Mouse (Mus musculus): ENCODE results near the gene Zfp213. TPM values are rescaled to one million over a fixed set of nuclear protein-coding genes. Genes with fewer than 3 reads are reported as not detected.

The Zfp213 gene
- total RNA-seq, 1 experiment from 2014 or later: 12.8 TPM

DNA sequence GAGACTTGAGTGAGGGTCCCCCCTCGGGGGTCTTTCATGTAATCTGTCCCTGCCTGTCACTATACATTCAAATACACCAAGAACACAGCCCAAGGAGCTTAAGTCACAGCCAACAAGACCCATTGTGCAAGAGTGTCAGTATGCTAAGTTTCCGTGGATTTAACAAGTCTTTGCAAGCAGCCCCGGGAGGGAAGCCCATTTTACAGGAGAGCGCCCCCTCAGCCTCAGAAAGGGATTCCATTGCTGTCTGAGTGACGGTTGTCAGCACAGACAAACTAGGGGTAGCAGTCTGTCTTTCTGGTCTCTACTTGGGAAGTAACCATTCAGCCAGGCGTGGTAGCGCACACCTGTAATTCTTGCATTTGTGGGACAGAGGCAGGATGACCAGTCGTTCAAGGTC, 10.1 kb upstream of the Zfp213 start:
- DNase-seq: no peak

DNA sequence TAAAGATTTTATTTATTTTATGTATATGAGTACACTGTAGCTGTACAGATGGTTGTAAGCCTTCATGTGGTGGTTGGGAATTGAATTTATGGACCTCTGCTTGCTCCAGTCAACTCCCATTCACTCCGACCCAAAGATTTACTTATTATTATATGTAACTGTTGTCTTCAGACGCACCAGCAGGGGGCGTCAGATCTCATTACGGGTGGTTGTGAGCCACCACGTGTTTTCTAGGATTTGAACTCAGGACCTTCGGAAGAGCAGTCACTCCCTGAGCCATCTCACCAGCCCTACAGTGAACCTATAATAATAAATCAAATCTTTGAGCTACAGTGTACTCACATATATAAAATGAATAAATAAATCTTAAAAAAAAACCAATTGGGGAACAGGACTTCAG, 8.0 kb upstream of the Zfp213 start:
- no peak for DNase-seq

DNA sequence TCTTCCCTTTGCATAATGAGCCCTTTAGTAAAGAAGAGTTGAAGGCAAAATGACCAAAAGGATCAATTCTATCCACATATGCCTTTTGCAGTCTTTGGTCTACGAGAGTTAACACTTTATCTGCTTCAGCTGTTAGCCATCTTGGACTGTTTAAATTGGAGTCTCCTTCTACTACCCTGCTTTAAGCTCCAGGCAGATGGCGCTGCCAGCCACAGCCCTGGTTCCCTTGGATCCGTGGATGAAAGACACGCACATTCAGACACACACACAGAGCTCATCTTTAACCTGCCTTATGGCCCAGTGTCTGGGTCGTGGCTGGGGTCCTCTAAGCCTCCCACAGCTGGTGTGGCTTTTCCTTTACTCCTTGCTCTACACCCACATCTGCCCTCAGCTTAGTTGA, 7.0 kb upstream of the Zfp213 start:
- DNase-seq: no peak

GRCm38 (mm10) chr17:23570017-23570416, 6.0 kb upstream of the Zfp213 start:
- DNase-seq: no peak

GRCm38 (mm10) chr17:23568370-23568769, 4.3 kb upstream of the Zfp213 start:
- no peak for DNase-seq

DNA sequence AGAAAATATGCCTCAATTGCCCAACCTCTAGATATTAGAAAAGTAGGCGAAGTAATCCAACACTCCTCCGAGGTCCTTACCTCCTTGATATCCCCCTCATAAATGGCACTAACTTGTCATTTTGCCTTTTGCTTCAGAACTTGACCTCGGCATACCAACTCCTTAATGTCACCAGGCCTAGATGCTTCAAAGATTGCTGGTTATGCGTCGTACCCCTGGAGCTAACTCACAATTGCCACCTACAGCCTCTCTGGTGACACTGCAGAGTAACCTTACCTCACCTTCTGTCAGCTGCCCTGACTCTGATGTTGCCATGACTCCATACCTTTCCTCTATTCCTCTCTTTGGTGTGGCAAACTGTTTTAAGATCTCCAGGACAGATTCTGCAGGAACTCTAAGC, 2.7 kb upstream of the Zfp213 start:
- no peak for DNase-seq

GRCm38 (mm10) chr17:23564368-23564715, 304 bp upstream of the Zfp213 start:
- no peak for DNase-seq

DNA sequence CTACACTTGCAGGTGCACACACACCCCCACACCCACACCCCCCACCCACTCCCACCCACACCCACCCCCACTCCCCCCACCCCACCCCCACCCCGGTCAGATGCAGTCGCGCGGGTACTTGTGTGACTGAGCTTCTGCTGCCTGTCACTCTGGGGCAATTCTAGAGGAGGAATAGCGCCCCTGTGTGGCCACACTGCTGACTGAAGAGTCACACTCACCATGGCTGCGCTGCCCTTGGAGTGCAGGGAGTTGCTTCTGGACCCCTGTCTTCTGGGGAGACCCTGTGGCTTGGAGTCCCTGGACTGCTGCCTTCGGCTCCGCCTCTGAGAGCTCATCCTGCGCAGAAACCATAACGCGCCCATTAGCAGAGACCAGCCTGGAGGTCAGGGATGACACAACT, 4.3 kb downstream of the Zfp213 start:
- peak; percentile 72 for DNase-seq

- no peak for DNase-seq
Measured at GRCm38 (mm10) chr17:23555243-23555916, 8.7 kb downstream of the Zfp213 start.

DNA sequence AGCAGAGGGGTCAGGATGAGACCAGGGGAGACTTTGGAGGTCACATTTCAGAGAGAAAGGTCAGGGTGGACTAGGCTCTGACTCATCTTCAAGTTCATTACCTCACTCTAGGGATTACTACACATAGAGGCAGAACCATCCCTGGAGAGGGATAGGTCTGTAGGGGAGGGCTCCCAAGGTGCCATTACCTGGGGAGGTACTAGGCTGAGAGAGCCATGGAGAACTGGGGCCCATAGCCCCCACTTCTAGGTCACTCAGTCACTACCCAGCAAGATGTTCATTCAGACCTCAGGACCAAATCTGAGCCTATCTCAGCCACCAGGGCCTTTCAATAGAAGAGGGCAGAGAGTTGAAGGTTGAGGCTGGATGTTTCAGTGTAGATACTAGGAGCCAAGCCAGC, 9.7 kb downstream of the Zfp213 start:
- DNase-seq: no peak

- DNase-seq: peak; percentile 71
Measured at GRCm38 (mm10) chr17:23553634-23554120, 10.4 kb downstream of the Zfp213 start.

DNA sequence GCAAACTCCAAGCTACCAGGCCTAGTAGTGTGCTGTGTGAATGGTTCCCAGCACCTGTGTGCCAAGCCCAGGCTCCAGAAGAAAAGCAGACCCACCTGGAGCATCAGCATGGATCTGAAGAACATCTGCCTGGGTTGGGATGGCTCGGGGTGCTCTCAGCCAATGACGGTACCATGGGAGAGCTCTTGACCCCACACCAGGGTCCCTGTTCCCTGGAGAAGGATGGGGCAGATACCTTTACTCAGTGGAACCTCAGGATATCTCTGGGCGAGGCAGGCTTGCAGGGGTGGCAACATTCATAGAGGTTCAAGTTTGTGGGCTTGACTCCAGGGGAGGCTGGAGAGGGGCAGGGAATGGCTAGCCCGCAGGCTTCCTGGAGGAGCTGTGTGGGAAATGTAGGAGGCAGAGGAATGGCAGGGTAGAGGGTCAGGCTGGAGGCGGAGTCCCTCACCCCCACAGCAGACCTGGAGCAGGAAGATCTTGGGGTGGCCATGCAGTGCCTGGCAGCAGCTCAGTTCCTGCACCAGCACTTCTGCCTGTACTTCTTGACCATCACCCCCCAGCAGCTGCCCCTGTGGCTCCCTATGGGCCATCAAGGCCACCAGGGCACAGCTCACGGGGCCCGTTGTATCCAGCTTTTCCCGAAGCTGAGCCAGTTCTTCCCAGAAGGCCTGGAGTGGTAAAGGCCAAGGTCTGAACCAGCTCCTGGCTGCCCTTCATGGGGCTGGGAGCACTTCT, 11.0 kb downstream of the Zfp213 start:
- no peak for DNase-seq

DNA sequence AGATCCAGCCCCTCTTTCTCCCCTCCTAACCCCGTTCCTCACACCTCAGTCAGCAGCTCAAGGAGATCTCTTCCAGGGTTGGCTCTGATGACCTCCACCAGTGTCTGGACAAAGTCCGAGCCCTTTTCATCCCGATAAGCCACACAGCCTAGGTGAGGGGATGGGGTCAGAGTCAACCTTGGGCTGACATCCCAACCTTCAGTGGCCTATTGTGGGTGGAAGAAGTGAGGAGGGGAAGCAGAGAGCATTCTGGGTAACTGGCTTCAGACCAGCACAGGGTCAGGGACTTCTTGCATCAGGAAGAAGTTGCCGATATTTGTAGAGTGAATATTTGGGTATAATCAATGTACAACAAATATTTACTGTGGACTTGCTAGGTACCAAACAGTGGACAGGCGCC, 12.1 kb downstream of the Zfp213 start:
- no peak for DNase-seq

GRCm38 (mm10) chr17:23551416-23551815, 12.6 kb downstream of the Zfp213 start:
- no peak for DNase-seq

DNA sequence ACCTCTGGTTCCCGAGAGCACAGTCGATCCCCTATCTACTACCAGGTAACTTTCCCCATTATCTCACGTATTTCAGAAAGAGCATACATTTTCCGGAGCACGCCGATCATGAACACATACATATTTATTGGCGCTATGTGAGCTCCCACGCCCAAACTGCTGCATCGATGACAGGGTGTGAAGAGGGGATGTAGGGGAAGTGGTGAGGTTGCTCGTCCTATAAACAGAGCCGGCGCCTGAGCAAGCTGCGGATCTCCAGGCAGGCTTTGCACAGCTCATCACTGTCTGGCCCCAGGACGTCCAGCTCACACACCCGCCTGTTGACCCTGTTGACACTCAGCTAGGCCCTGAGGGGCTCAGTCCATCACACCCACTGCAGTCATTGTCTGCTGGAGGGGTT, 13.2 kb downstream of the Zfp213 start:
- DNase-seq: no peak

DNA sequence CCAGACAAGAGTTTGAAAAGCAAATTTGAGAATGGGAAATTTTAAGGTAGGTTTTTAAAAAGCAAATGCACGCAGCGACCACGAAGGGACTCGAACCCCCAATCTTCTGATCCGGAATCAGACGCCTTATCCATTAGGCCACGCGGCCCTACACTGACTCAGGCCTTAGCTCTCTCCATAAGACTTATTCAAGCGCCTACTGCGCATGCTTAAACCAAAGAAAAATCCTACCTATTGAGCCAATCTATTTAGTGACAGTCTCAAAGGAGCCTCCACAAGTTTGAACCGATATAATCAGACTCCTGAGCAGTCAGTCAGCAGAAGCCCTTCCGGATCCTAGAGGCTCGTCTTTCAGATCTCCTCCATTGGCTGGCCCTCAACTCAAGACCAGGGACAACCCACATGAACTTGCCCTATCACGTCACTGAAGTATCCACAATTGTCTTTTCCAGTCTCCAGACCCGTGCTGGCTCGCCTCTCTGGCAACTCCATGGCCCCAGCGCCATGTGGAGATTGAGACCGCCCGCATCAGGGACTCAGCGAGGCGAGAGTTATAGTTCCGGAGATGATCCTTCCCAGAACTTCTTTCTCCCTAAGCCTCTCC, 13.7 kb downstream of the Zfp213 start:
- peak; percentile 86 for DNase-seq

DNA sequence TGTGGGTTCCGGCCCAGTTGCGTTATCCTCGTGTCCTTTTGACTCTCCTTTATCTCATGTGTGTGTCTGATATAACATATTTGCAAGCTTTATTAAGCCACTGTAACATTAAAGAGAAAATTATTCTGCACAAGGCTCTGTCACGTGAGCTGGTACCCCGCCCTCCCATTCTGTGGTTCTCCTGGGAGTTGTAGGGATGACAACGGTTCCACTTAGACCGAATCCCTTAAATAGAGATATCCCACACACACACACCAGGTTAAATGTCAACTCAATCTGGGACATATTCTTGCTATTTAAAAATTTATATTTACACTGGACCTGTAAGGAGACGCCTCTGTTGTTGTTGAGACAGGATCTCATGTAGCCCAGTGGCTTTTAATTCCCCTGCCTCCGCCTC, 14.6 kb downstream of the Zfp213 start:
- DNase-seq: no peak

DNA sequence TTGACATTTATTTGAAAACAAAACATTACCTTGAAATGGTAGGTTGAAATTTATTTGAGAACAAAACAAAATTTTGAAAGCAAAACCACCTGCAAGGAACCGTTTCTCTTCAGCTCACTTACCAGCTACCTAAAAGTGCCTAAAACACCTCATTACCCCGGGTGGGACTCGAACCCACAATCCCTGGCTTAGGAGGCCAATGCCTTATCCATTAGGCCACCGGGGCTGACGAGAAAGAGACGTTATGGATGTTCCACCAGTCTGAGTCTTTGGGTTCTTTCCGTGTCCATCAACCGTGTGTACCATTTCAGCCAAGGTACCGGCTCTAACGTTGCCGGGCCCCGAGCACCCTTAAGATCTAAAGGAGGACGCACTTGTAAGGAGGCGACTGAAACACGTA, 15.4 kb downstream of the Zfp213 start:
- peak; percentile 91 for DNase-seq

DNA sequence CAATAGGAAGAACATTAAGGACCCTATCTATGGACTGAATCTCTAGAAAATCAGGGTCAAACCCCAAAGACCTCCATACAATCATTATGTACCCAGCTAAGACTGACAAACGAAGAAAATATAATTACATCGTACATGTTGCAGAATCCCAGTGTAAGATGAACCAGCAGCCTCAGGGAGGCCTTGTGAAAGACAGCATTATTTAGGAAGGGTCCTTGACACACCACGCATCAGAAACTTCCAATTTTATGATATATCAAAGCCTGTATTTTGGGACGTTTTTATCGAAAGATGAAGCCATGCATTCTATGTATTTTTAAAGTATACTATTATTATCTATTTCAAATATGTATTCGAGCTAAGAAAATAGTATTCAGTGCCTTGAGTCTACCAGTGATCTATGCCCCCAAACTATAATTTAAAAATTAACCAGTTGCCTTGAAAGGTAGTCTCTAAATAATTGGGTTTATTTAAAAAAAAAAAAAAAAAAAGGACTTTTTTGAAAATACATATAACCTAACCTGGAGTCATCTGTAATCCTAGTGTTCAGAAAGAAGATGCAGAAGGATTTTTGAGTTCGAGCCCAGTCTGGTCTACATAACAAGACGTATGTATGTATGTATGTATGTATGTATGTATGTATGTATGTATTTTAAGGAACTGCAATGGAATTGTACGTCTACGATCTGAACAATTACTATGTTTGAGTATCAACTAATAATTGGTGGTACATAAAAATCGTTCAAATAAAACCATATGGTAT, 16.2 kb downstream of the Zfp213 start:
- no peak for DNase-seq

DNA sequence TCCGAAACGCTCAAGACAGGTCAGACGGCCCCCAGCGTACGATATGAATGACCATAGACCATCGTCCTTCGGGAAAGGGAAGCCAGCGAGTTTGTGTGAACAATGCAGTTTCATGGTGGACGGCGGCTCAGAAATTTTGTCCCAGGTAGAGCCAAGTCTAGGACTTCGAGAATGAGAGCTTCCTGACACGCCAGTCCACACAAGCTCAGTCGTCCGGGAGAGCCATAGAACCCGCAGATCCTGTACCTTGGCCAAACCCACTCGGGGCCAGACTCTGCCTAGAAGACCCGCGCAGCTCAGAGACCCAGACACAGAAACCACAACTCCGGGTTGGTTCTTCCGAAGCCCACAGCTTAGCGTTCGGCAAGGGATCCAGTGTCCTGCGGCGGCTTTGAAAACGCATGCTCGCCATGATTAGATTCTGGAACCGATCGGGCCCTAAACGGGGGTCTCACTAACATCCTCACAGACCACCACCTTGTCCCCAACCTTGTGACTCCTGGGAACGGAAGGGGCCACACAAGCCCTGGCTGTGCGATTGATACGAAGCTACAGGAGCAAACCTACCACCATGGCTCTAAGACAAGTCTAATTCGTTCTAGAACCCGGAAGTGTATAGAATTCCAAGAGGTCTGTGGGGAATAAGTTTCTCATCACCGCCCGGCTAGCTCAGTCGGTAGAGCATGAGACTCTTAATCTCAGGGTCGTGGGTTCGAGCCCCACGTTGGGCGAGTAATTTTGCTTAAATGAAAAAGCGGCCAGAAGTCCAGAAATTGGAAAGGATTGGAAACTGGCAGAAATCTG, 17.1 kb downstream of the Zfp213 start:
- peak; percentile 87 for DNase-seq

DNA sequence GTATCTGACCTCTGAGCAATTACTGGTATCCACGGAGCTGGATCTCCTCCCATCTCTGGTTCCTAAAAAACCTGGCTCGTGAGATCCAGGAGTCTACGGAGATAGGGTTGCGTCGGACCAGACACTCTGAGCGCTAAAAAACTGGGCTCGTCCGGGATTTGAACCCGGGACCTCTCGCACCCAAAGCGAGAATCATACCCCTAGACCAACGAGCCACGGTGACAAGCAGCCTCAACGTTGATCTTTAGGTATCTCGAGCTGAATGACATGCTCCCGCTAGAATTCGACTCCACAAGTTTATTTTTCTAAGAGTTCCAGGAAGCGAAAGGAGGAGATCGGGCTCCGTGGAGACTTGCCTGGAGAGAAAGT, 17.7 kb downstream of the Zfp213 start:
- peak; percentile 82 for DNase-seq

GRCm38 (mm10) chr17:23545841-23546240, 18.2 kb downstream of the Zfp213 start:
- DNase-seq: no peak

Measured in adrenal gland, postnatal 25 days (tissue).